Mouse (Mus musculus): ENCODE measurements around the gene Sdc1. TPM values are rescaled to one million over a fixed set of nuclear protein-coding genes. Genes with fewer than 3 reads are reported as not detected.
A peak's percentile ranks its signal among the peaks of the same experiment; 100 is the strongest.

The Sdc1 gene
- total RNA-seq (2014; rRNA removed) (17.1 and 20.6 TPM in 2 replicates), polyA plus RNA-seq (2015; fragmentation: Nextera tagmentation; extraction: Ambion mirVana) (12.5 and 14.0 TPM in 2 replicates)

DNA sequence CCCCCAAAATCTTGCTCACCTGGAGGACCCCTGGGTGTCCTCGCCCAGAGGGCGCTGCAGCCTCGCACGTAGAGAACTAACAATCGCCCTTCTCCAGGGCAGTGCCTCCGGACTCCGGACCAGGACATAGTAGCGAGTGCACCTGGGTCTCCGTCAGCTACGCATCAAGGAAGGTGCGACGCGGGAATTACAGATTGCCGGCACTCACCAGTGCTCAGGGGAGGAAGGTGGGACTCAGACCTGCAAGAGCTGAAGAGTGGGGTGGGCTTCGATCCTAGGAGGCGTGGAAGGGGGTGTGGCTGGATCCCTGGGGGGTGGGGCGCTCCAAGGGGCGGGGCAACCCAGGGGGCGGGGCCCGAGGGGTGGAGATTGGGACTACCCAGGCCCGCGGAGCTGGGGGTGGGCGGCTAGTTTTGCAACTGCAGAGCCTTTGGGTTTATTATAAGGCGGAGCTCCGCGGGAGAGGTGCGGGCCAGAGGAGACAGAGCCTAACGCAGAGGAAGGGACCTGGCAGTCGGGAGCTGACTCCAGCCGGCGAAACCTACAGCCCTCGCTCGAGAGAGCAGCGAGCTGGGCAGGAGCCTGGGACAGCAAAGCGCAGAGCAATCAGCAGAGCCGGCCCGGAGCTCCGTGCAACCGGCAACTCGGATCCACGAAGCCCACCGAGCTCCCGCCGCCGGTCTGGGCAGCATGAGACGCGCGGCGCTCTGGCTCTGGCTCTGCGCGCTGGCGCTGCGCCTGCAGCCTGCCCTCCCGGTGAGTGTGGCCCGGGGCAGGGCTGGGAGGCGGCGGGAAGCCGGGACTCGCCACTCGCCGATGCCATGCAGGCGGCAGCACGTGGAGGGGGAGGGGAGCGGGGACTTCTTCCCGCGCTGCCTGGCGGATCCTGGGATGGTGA is at the start of gene Sdc1:
TSS of gene Sdc1 (plus strand) at position 378 of the 898 bp plus-strand sequence.
- peak within 1 kb of the TSS; percentile 100 for H3K4me2 ChIP-seq (ENCODE audit: low read depth, low read length)
- ATAC-seq (peak; percentile 85), DNase-seq (ENCODE audit: low spot score) (peak; percentile 77)
- peak within 1 kb of the TSS; percentile 52 for H3K4me3 ChIP-seq (ENCODE audit: low read length)
- peak within 1 kb of the TSS; percentile 59 for H3K9ac ChIP-seq (replicated peaks; ENCODE audit: low read length)
- peak; percentile 51; the same call in 1 of the 2 replicates for TF ChIP-seq CTCF (IDR thresholded peaks at IDR 0.05; ENCODE audit: low read depth)
- no peaks in the 10 kb centered on the region for H3K9me3 ChIP-seq (ENCODE audit: low read length)
- no peaks in the 10 kb centered on the region for H3K36me3 ChIP-seq (ENCODE audit: insufficient read depth, low read length)
- H3K27me3 ChIP-seq (ENCODE audit: insufficient read depth, low read length) = no peaks in the 10 kb centered on the region
- peak within 1 kb of the TSS; percentile 65 for H3K27ac ChIP-seq
- peaks cover 5% of the 10 kb centered on the region; the same call in 1 of the 2 replicates for H3K4me1 ChIP-seq (ENCODE audit: insufficient read depth, low read length)
- WGBS = under 1% methylated on average over 61 of the region's 67 CpGs

DNA sequence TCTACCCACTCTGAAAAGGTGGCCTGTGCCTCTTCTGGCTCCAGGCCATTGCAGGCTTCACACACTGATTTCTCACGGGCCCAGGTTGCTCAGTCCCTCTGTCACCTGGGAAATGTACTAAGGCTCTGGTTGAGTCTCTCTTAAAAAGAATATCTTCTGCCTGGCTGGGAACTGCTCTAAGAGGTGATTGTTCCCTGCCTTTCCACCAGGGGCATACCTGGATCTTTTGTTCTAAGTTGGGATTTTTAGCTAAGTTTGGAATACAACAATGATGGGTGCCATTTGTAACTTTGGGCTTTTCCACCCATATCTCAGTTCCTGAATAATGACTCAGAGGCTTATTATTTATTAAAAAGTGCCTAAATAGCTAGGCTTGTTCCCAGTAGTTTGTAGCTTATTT is 44.2 kb upstream of the Sdc1 start:
- Histone ChIP-seq H3K9ac (replicated peaks; ENCODE audit: low read length) (no peak overlapping the region), H3K36me3 (ENCODE audit: insufficient read depth, low read length) (peaks cover 9% of the 10 kb centered on the region), H3K4me2 (ENCODE audit: low read depth, low read length) (no peak overlapping the region), H3K27me3 (ENCODE audit: insufficient read depth, low read length) (no peaks in the 10 kb centered on the region), H3K4me3 (ENCODE audit: low read length) (no peak overlapping the region), H3K9me3 (ENCODE audit: low read length) (no peaks in the 10 kb centered on the region), H3K4me1 (ENCODE audit: insufficient read depth, low read length) (no peaks in the 10 kb centered on the region), H3K27ac (no peak overlapping the region)
- peak; percentile 42 for TF ChIP-seq CTCF (IDR thresholded peaks at IDR 0.05; ENCODE audit: low read depth)
- DNase-seq (ENCODE audit: low spot score) (no peak), ATAC-seq (no peak)
- 65% methylated on average over 1 of the region's 1 CpGs for WGBS

DNA sequence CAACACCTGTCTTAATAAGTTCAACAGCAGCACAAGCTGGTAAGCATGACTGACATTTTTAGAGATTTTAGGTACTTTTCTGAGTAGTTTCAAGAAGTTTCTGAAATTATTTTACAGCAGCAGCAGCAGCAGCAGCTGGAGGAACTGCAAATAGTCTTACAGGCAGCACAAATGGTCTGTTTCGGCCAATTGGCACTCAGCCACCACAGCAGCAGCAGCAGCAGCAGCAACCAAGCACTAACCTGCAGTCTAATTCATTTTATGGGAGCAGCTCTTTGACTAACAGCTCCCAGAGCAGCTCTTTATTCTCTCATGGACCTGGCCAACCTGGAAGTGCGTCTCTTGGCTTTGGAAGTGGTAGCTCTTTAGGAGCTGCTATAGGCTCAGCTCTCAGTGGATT is 42.4 kb upstream of the Sdc1 start:
- H3K27me3 ChIP-seq (ENCODE audit: insufficient read depth, low read length) = no peaks in the 10 kb centered on the region
- no peak overlapping the region for H3K4me2 ChIP-seq (ENCODE audit: low read depth, low read length)
- no peak overlapping the region for H3K27ac ChIP-seq
- TF ChIP-seq CTCF (IDR thresholded peaks at IDR 0.05; ENCODE audit: low read depth) = no peak
- no peaks in the 10 kb centered on the region for H3K9me3 ChIP-seq (ENCODE audit: low read length)
- WGBS = 77% methylated on average over 2 of the region's 2 CpGs
- no peak overlapping the region for H3K9ac ChIP-seq (replicated peaks; ENCODE audit: low read length)
- H3K36me3 ChIP-seq (ENCODE audit: insufficient read depth, low read length) = peaks cover 9% of the 10 kb centered on the region
- no peak overlapping the region for H3K4me3 ChIP-seq (ENCODE audit: low read length)
- no peaks in the 10 kb centered on the region for H3K4me1 ChIP-seq (ENCODE audit: insufficient read depth, low read length)
- DNase-seq (ENCODE audit: low spot score) (no peak), ATAC-seq (no peak)

DNA sequence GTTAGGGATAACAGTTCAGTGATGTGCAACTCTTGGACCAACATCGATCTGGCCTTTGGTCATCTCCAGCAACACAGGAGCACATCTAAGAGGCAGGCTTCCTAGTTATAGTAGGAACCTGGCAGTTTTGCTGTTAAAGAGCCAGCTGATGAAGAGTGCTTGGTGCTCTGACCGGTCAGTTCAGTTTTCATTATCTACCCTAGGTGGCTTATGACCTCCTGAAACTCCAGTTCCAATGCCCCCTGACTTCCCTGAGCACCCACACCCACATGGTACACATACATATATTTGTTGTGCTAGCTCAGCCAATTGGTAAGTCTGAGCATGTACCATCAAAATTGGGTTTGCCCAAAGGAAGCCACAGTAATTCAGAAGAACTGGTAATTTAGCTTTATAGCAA is 17.5 kb upstream of the Sdc1 start:
- Histone ChIP-seq H3K4me3 (ENCODE audit: low read length) (no peak overlapping the region), H3K36me3 (ENCODE audit: insufficient read depth, low read length) (peaks cover 14% of the 10 kb centered on the region; the same call in 1 of the 2 replicates), H3K9me3 (ENCODE audit: low read length) (no peaks in the 10 kb centered on the region), H3K27ac (no peak overlapping the region), H3K9ac (replicated peaks; ENCODE audit: low read length) (no peak overlapping the region), H3K27me3 (ENCODE audit: insufficient read depth, low read length) (no peaks in the 10 kb centered on the region), H3K4me2 (ENCODE audit: low read depth, low read length) (no peak overlapping the region), H3K4me1 (ENCODE audit: insufficient read depth, low read length) (no peaks in the 10 kb centered on the region)
- no peak for ATAC-seq
- DNase-seq (ENCODE audit: low spot score) = no peak
- 94% methylated on average over 2 of the region's 2 CpGs for WGBS
- no peak for TF ChIP-seq CTCF (IDR thresholded peaks at IDR 0.05; ENCODE audit: low read depth)

DNA sequence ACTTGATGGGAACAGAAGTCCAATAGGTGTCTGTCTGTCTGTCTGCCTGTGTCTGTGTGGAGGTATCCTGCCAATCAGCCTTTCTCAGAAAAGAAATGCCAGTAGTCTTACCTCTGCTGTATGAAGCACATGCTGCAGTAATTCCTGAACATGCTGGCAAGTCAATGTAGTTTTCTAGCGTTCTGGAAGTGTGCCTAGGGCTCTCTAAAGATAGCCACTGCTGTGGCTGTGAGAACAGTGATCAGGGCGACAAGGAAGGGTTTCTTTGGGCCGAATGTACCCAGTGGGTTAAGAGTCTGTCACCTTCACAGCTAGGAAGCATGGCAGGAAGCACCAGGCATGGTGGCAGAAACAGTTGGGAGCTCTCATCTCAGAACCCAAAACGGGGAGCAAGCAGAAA is 17.0 kb upstream of the Sdc1 start:
- WGBS = 86% methylated on average over 4 of the region's 4 CpGs
- no peak for DNase-seq (ENCODE audit: low spot score)

DNA sequence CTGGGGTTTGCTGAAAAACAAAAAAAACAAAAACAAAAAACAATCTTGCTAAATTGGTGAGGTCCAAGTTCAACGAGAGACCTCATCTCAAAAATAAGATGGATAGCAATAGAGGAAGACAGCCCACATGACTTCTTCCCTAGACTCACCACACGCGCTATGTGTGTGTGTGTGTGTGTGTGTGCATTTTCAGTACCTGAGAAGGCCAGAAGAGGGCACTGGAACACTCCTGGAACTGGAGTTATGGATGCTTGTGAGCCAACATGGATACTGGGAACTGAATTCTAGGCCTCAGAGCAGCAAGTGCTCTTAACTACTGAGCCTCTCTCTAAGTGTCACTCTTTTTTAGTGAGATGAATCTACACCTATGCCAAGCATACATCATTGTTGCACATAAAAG is 13.1 kb upstream of the Sdc1 start:
- Histone ChIP-seq H3K4me1 (ENCODE audit: insufficient read depth, low read length) (no peaks in the 10 kb centered on the region), H3K27me3 (ENCODE audit: insufficient read depth, low read length) (no peaks in the 10 kb centered on the region), H3K4me3 (ENCODE audit: low read length) (no peak overlapping the region), H3K36me3 (ENCODE audit: insufficient read depth, low read length) (no peaks in the 10 kb centered on the region), H3K4me2 (ENCODE audit: low read depth, low read length) (no peak overlapping the region), H3K9ac (replicated peaks; ENCODE audit: low read length) (no peak overlapping the region), H3K9me3 (ENCODE audit: low read length) (no peaks in the 10 kb centered on the region), H3K27ac (no peak overlapping the region)
- no peak for DNase-seq (ENCODE audit: low spot score)
- TF ChIP-seq CTCF (IDR thresholded peaks at IDR 0.05; ENCODE audit: low read depth) = peak; percentile 31
- WGBS = 99% methylated on average over 3 of the region's 3 CpGs
- ATAC-seq = no peak

More for the DNA sequence above, 17.0 kb upstream of the Sdc1 start:
- peak; percentile 27; the same call in 1 of the 2 replicates for ATAC-seq
- H3K4me1 ChIP-seq (ENCODE audit: insufficient read depth, low read length) = no peaks in the 10 kb centered on the region
- no peak for TF ChIP-seq CTCF (IDR thresholded peaks at IDR 0.05; ENCODE audit: low read depth)
- H3K9me3 ChIP-seq (ENCODE audit: low read length) = no peaks in the 10 kb centered on the region
- H3K9ac ChIP-seq (replicated peaks; ENCODE audit: low read length) = no peak overlapping the region
- H3K27ac ChIP-seq = no peak overlapping the region
- no peak overlapping the region for H3K4me3 ChIP-seq (ENCODE audit: low read length)
- peaks cover 9% of the 10 kb centered on the region; the same call in 1 of the 2 replicates for H3K36me3 ChIP-seq (ENCODE audit: insufficient read depth, low read length)
- no peaks in the 10 kb centered on the region for H3K27me3 ChIP-seq (ENCODE audit: insufficient read depth, low read length)
- no peak overlapping the region for H3K4me2 ChIP-seq (ENCODE audit: low read depth, low read length)

DNA sequence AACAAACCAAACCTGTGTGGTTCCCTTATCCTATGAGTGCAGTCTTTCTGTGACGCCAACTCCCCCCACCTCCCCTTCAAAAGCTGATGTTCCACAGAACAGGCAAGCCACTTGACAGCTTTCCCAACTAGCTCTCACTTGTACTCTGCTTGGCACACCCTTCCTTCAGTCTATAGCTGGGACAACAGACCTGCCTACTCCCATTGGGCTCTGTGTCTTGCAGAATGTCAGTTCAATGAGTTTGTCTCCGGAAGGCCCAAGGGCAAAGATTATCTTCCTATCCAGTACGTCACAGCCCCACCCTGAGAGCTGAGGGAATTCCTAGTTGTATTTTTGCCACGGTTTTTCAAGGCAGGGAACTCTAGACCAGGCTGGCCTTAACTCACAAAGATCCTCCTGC is 12.0 kb upstream of the Sdc1 start:
- 81% methylated on average over 4 of the region's 4 CpGs for WGBS
- no peak overlapping the region for H3K9ac ChIP-seq (replicated peaks; ENCODE audit: low read length)
- ATAC-seq = no peak
- no peak overlapping the region for H3K4me2 ChIP-seq (ENCODE audit: low read depth, low read length)
- no peak for TF ChIP-seq CTCF (IDR thresholded peaks at IDR 0.05; ENCODE audit: low read depth)
- H3K27me3 ChIP-seq (ENCODE audit: insufficient read depth, low read length) = no peaks in the 10 kb centered on the region
- no peak overlapping the region for H3K27ac ChIP-seq
- no peaks in the 10 kb centered on the region for H3K4me1 ChIP-seq (ENCODE audit: insufficient read depth, low read length)
- H3K36me3 ChIP-seq (ENCODE audit: insufficient read depth, low read length) = no peaks in the 10 kb centered on the region
- no peak for DNase-seq (ENCODE audit: low spot score)
- H3K9me3 ChIP-seq (ENCODE audit: low read length) = no peaks in the 10 kb centered on the region
- no peak overlapping the region for H3K4me3 ChIP-seq (ENCODE audit: low read length)

Data from hindbrain, postnatal 0 days (tissue).